Mouse (Mus musculus) liver, adult 10 weeks (tissue): ENCODE results near the gene Atg4c. TPM values are rescaled to one million over a fixed set of nuclear protein-coding genes. Genes with fewer than 3 reads are reported as not detected.

Source experiments
- polyA plus RNA-seq: library from polyadenylated mRNA; stranded (reverse); fragments of 350-450 nt; fragmentation: Illumina TruSeq; extraction: RNeasy Lipid Tissue Mini Kit (QIAGEN cat#74804); gene quantifications from one replicate; pipeline ENCODE4 v1.2.3, GENCODE M21; 2014; ENCODE audit warnings: low read depth, low replicate concordance

Gene Atg4c
- polyA plus RNA-seq: 24.1 TPM

GRCm38 (mm10) chr4:99193810-99194582, at the start of gene Atg4c:
Atg4c (plus strand) TSS chr4:99193934.

Other genes starting within 250 kb of the Atg4c start
- gene Angptl3, start 163.0 kb upstream of the Atg4c start, polyA plus RNA-seq: 2,646 TPM
- gene Dock7, start 73.0 kb upstream of the Atg4c start, polyA plus RNA-seq: 37.9 TPM
- 0.58 TPM for gene Gm12689, start 102.0 kb downstream of the Atg4c start, polyA plus RNA-seq